31 mouse cellular contexts compared by ENCODE assay signal in the genomic region with DNA sequence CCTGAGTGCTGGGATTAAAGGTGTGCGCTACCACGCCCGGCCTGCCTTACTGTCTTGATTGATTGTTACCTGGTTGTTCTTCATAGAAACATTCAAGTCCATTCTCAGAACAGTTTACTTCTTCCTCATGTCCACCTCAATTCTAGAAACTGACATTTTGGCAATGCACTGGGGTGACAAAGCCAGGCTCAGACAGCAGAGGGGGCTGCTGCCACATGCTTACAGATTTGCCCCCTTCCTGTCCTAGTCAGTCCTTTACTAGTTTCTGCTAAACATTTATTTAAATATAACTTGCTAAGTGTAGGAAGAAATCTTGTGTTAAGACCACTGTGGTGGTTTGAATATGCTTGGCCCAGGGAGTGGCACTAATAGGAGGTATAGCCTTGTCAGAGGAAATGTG.
DNase-seq lines count a peak whose midpoint lies in the region; ATAC-seq and TF ChIP-seq lines count a peak whose summit lies in the region.
"Had no signal": no experiment of that assay in that cellular context is flagged by ENCODE, and none has a peak within 500 bp of the region (broad histone marks: within the 10 kb centered on the region; RNA-seq: fewer than 3 reads in every experiment).

No protein-coding gene starts in this region.

- no peaks in the 10 kb centered on the region for H3K4me1 ChIP-seq in heart, adult 2 months (ENCODE audit: control insufficient read depth, insufficient read depth, low read length)
- H3K4me1 ChIP-seq: forebrain, embryonic 12.5 days; heart, embryonic 12.5 days; liver, embryonic 15.5 days; megakaryocyte, embryonic 14.5 days; midbrain, embryonic 12.5 days; neural tube, embryonic 12.5 days had no signal

- H3K9ac ChIP-seq in heart, adult 2 months (ENCODE audit: low read depth, low read length) = no peak overlapping the region
- H3K9ac ChIP-seq: embryonic facial prominence, embryonic 15.5 days; forebrain, embryonic 12.5 days; heart, embryonic 12.5 days; hindbrain, embryonic 14.5 days; liver, embryonic 15.5 days; midbrain, embryonic 12.5 days; neural tube, embryonic 12.5 days had no signal

- no peaks in the 10 kb centered on the region for H3K79me2 ChIP-seq in heart, adult 2 months (replicated peaks; ENCODE audit: control insufficient read depth, insufficient read depth, low read length)

- TF ChIP-seq POLR2A in heart, adult 2 months (IDR thresholded peaks at IDR 0.05; ENCODE audit: insufficient read depth, low read depth, low read length) = no peak

- no peak for ATAC-seq in megakaryocyte progenitor cell, adult 5-6 weeks (replicated peaks; ENCODE audit: poor library complexity)
- ATAC-seq: activated CD4-positive, CD25-positive, alpha-beta regulatory T cell, adult 4 months had no signal

- no peak for TF ChIP-seq EP300 in heart, adult 2 months (IDR thresholded peaks at IDR 0.05; ENCODE audit: insufficient read depth, low read depth, low read length)

- intact Hi-C loops in heart, adult 2 months (cut with DNase I) = no loop called here
- intact Hi-C loops in heart, postnatal 25 days (cut with DNase I) = no loop called here
- intact Hi-C loops in left cerebral cortex, adult 2 months (cut with DNase I) = no loop called here
- intact Hi-C loops in left cerebral cortex, postnatal 14 days (cut with DNase I) = no loop called here

- 93% methylated on average over 3 of the region's 3 CpGs for WGBS in heart, adult 2 months

- peak; percentile 39 for TF ChIP-seq CTCF in heart, adult 2 months (IDR thresholded peaks at IDR 0.05)
- TF ChIP-seq CTCF in left cerebral cortex, adult 2 months (IDR thresholded peaks at IDR 0.05) = peak; percentile 15

- no peak overlapping the region for H3K27ac ChIP-seq in heart, adult 2 months
- H3K27ac ChIP-seq in left cerebral cortex, adult 2 months = no peak overlapping the region
- H3K27ac ChIP-seq: embryonic facial prominence, embryonic 10.5 days; embryonic facial prominence, embryonic 15.5 days; forebrain, embryonic 12.5 days; hindbrain, embryonic 14.5 days; liver, embryonic 15.5 days; midbrain, embryonic 12.5 days; neural tube, embryonic 12.5 days had no signal

- H3K36me3 ChIP-seq in heart, adult 2 months (ENCODE audit: control insufficient read depth, insufficient read depth, low read length) = no peaks in the 10 kb centered on the region
- H3K36me3 ChIP-seq: embryonic facial prominence, embryonic 10.5 days; embryonic facial prominence, embryonic 15.5 days; forebrain, embryonic 12.5 days; heart, embryonic 12.5 days; liver, embryonic 15.5 days; midbrain, embryonic 12.5 days; neural tube, embryonic 12.5 days had no signal

- no peaks in the 10 kb centered on the region for H3K27me3 ChIP-seq in heart, adult 2 months (ENCODE audit: control insufficient read depth, insufficient read depth, low read length)
- H3K27me3 ChIP-seq: embryonic facial prominence, embryonic 15.5 days; forebrain, embryonic 12.5 days; heart, embryonic 12.5 days; liver, embryonic 15.5 days; midbrain, embryonic 12.5 days; neural tube, embryonic 12.5 days had no signal

- no peak overlapping the region for H3K4me3 ChIP-seq in heart, adult 2 months
- no peak overlapping the region for H3K4me3 ChIP-seq in left cerebral cortex, adult 2 months
- H3K4me3 ChIP-seq: embryonic facial prominence, embryonic 10.5 days; embryonic facial prominence, embryonic 15.5 days; forebrain, embryonic 12.5 days; heart, embryonic 12.5 days; liver, embryonic 15.5 days; megakaryocyte, embryonic 14.5 days; midbrain, embryonic 12.5 days; myocyte; neural tube, embryonic 12.5 days had no signal

- no peak for DNase-seq in heart, adult 2 months
- DNase-seq in heart, postnatal 25 days (ENCODE audit: low spot score) = no peak
- DNase-seq in left cerebral cortex, adult 2 months (ENCODE audit: extremely low spot score in 1 of 2, low spot score in 2 of 2) = no peak
- no peak for DNase-seq in left cerebral cortex, postnatal 14 days (ENCODE audit: low spot score in 2 of 2)
- peak; percentile 27 for DNase-seq in thymus, postnatal 4 days
- DNase-seq in thymus, postnatal 25 days = no peak
- DNase-seq in gastrocnemius, postnatal 10 days = no peak
- DNase-seq: adrenal gland, adult 2 months; adrenal gland, postnatal 36 days; cerebellum, adult 8-10 months; cerebellum, postnatal 25 days; gastrocnemius, postnatal 36 days; heart, adult 18-20 months; kidney, adult 9 months; kidney, postnatal 14 days; liver; right cerebral cortex, adult 18-20 months; spleen, adult 18-20 months; thymus, adult 2 months had no signal
